Mouse (Mus musculus): ENCODE measurements around the gene Dpp6. TPM values are rescaled to one million over a fixed set of nuclear protein-coding genes. Genes with fewer than 3 reads are reported as not detected.

The Dpp6 gene
- total RNA-seq, 2 experiments from 2014 or later, result 254 to 263 TPM

GRCm38 (mm10) chr5:27304115-27304514 lies 487.1 kb downstream of the Dpp6 start:
- DNase-seq, result no peak

- DNase-seq, result peak; percentile 29 to 37
Measured at GRCm38 (mm10) chr5:27306497-27307152, 489.6 kb downstream of the Dpp6 start.

GRCm38 (mm10) chr5:27310217-27310616 lies 493.2 kb downstream of the Dpp6 start:
- no peak for DNase-seq

- DNase-seq, result no peak
Measured at GRCm38 (mm10) chr5:27316674-27317073, 499.7 kb downstream of the Dpp6 start.

DNA sequence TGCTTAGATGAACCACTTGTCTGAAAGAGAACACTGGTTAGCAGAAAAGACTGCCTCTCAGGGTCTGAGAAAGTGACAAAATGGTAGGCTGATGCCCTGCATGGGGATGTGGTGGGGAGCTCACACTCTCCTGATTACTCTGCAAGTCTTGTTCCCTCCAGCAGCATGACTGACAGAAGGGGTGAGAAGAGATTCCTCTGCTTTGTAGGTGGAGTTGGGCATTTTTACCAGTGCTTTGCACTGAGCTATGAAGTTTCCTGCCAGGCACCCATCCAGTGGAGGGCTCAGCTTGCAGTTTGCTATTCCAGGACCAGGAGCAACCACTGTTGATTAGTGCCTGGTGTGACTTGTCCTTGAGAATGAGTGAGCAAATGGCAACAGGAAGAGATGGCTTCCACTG lies 500.3 kb downstream of the Dpp6 start:
- peak in 1 of 2 experiments; percentile 35 for DNase-seq

- no peak for DNase-seq
Measured at GRCm38 (mm10) chr5:27317832-27318231, 500.8 kb downstream of the Dpp6 start.

DNA sequence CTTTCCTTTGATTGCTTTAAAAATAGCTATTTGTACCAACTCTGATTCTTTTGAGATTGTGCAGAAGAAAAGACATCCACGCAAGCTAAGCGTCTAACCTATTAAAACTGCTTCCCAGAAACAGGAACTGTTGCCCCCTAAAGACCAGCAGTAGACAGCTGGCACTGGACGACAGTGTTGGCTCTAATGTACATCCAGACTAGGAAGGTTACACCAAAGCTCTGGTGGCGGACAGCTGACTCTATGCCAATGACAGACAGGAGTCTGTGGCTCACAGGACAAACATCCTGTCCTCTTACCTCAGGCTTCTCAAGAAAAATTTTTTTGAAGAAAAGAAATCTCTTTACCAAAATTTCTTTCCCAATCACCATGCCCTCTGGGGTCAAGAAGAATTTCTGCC lies 502.7 kb downstream of the Dpp6 start:
- DNase-seq, result no peak

DNA sequence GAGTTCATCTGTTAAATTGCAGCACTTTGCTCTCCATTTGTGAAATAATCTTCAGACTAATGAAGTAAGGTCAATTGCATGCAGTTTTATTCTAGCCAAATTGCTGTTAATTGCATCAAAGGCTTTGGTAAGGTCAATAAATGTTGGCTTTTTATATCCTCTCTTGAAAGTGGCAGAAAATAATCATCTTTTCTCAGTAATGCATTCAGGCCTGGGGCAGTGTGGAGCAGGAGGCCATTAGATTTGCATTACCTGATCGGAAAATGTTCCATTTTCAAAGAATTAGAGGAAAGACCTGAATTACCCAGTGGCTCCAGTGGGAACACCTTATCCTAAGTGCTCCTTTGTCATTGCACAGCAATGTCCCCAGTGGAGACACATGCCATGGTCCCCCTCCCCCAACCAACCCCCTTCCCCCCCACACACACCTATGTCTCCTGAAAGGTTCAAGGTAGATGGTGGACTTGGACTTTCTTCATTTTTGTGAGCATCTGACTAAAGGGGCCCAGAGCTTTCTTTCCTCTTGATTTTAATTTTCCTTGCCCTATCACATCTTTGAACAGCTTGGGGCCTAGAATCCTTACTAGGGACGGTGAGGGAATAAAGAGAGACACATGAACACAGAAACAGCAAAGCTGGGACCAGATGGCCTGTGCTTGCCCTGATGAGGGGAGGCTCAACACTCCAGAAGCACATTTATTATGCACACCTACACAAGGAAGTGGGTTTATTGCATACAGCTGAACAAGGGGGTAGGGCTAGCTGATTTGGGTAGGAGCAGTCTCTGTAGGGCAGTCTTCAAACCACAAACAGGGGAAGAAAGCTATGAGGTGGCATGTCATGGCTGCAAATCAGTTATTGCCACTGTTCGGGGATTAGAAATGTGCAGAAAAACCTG lies 506.1 kb downstream of the Dpp6 start:
- no peak for DNase-seq

DNA sequence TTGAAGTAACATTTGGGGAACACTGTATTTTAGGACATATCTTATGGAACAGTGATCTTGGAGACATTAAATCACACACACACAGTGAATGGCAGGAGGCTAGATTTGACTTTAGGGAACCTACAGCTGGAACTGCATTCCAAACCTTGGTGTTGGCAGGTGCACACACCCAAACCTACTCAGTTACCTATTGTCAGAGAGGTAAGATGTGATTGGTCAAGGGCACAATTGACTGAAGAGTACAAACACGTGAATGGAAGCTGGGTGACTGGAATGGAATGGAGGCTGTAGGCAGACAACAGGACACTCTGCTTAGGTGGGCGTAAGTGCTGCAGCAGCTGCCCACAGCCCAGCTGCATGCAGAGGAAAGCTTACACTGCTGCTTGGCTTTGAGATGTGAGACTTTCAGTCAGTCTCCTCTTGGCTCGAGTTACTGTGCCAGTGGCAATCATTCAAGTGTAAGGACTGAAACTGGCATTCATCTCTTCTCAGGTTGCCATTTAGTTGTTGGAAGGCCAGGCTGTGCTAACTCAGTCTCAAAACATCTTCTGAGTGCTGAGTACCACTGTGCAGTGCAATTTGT lies 507.4 kb downstream of the Dpp6 start:
- no peak for DNase-seq

DNA sequence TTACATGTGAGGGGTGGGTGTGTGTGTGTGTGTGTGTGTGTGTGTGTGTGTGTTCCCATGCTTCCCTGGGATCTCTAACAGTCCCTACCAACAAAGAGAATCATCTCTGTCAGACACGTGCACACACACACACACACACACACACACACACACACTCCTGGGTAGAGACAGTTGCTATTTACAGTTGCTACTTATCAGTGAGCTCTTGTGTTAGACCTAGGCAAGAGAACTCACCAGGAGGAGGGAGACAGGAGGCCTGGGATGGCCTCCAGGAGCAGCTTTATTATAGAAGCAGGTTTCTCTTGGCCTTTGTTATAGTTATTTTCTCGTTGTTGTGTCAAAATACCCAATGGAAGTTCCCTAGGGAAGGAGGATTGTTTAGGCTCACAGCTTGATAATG lies 519.7 kb downstream of the Dpp6 start:
- DNase-seq, result no peak

DNA sequence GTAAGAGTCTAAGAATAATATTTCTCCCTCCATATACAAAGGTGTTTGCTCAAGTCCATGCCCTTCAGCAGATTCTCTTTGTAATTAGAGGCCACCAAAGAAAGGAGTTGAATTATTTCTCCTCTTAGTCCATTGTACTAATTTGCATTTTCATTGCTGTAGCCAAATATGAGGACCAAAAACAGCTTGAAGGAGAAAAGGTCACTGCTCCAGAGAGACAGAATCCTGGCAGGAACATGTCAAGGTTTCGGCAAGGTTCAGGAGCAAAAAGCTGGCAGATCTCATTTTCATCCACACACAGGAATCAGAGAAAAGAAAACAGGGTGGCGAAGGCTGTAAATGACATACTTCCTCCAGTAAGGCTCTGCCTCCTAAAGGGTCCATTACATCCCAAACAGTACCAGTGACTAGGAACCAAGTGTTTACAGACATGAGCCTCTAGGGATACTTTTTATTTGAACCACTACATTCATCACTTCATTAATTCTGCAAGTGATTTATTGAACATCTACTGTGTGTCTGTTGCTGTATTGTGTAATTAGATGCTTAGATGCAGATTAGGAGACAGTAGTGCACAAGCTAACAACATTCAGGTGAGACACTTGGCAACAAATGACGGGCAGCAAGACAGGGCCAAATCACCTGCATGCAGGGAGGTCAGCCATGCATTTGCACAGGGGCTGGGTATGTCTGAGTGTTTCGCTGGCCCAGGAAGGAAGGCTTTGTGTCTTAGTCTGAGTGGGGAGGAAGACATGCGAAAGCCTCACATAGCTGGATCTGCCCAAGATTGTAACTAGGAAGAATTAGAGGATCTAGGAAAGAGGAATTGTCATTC lies 522.4 kb downstream of the Dpp6 start:
- DNase-seq, result no peak

DNA sequence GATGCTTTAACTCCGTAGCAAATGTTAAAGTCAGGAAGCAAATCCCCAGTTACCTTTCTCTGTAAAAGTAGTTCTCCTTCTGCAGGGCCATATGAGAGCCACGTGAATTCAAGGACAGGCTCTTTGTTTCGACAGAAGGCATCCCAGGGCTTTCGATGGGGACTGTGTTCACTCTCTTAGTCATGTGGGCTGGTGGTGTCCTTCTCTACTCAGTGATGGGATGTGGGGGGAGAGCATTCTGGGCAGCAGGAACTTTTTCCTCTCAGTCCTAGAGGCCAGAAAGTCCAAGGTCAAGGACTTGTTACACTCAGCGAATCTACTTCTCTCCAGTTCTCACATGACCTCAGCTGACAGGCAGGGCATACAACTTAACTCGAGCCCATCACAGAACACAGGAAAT lies 525.3 kb downstream of the Dpp6 start:
- DNase-seq, result no peak

DNA sequence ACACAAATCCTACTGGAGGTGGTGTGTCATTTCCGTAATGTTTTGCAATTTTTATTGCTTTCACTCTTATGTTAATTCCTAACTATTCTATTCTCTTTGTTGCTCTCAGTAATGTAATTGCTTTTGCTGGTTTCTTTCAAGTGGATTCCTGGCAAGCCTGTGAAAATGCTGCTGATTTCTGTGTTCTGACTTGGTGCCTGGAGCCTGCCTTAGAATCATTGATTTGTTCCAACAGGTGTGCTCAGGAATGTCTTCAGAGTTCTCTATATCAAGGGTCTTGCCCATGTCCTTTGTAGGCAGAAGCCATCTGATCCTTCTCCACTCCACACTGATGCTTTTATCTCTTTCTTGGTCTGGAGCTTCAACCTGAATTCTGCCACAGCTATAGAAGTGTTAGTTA lies 526.6 kb downstream of the Dpp6 start:
- DNase-seq, result no peak

GRCm38 (mm10) chr5:27348181-27349095 lies 531.4 kb downstream of the Dpp6 start:
- DNase-seq, result no peak

- no peak for DNase-seq
Measured at GRCm38 (mm10) chr5:27357630-27358029, 540.6 kb downstream of the Dpp6 start.

- DNase-seq, result no peak
Measured at GRCm38 (mm10) chr5:27365946-27366345, 548.9 kb downstream of the Dpp6 start.

GRCm38 (mm10) chr5:27370814-27371213 lies 553.8 kb downstream of the Dpp6 start:
- no peak for DNase-seq

DNA sequence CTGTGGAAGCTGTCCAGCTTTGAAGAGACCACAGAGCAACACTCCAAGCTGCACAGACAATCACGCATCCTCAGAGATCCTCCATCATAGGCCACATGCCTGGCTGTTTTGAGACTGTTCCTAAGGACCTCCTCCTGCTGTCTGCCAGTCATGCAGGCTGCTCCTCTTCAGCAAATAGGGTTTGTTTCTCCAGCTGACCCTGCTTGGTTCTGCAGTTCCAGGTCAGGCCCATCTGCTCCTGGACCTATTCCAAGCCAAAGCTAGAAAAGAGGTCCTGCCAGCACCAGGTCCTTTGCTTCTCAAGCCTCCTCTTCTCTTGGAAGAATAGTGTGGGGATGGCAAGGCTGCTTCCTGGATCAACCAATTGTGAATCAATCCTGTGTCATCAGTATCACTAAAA lies 556.9 kb downstream of the Dpp6 start:
- DNase-seq, result no peak

DNA sequence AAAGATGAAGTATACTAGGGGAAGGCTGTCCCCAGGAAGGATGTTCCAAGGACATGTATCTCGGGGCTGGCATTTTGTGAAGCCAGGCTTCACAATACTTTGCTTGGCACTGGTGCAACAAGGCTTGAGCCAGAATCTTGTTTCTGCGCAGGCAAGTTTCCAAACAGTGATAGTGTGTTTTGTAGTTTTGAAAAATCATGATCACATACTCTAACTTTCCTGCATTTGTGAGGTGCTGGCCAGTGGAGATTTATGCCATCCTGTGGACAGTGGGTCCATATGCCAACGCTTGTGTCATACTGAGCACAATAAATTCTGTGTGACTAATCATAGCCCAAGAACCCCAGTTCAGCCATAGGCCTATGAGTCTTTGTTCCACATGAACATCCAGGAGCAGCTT lies 558.8 kb downstream of the Dpp6 start:
- DNase-seq, result no peak

GRCm38 (mm10) chr5:27380656-27381385 lies 563.8 kb downstream of the Dpp6 start:
- DNase-seq, result peak in 1 of 2 experiments; percentile 14

- no peak for DNase-seq
Measured at GRCm38 (mm10) chr5:27398371-27398770, 581.4 kb downstream of the Dpp6 start.
